Mouse (Mus musculus): ENCODE results near the gene Gpr153.

DNA sequence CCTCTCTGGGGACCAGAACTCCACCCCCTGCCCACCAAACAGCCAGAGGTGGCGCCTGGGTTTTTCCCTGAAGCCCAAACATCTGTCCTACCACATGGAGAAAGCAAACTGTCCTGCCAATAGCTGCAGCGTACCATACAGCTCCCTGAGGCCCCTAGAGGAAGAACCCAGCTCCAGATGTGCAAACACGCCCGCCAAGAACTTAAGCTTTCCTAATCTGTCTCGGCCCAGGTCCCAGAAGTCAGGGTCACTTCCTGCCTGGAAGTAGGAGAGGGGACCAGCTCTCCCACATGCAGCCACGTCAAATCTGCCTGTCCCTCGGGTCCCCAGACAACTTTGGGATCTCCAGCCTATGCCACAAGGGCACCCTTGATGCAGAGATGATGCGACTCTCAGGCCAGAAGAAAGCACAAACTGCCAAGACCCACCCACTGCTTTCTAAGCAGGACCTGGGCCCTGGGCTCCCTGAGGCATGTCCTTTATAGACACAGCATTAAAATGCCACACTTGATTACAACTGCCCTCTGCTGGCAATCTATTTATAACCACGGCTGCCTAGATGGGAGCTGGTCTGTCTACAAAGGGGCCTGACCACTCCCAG, 1.5 kb upstream of the Gpr153 start:
- TF ChIP-seq CTCF (IDR thresholded peaks at IDR 0.05; ENCODE audit: insufficient read depth, low read depth, low read length) = no peak
- TF ChIP-seq POLR2A (IDR thresholded peaks at IDR 0.05; ENCODE audit: insufficient read depth, low read depth, low read length) = no peak

All from olfactory bulb, adult 2 months (tissue).